In genomic region chr17:87975229-87975853, GRCm38 (mm10) we compare ENCODE assay signal across 8 mouse cellular contexts. TPM values are rescaled to one million over a fixed set of nuclear protein-coding genes. Genes with fewer than 3 reads are reported as not detected.
DNase-seq lines count a peak whose midpoint lies in the region; ATAC-seq lines count a peak whose summit lies in the region.

No protein-coding gene starts in this region.

- ATAC-seq in common myeloid progenitor, adult 5-6 weeks (replicated peaks; ENCODE audit: low read depth, poor library complexity, severe bottlenecking), result peak; percentile 34
- ATAC-seq in heart, embryonic 11.5 days (replicated peaks; ENCODE audit: insufficient number of reproducible peaks, low FRiP score, low TSS enrichment), result peak; percentile 56
- peak; percentile 65 for ATAC-seq in kidney, embryonic 14.5 days (ENCODE audit: low FRiP score, low TSS enrichment)
- ATAC-seq in lung, embryonic 16.5 days (ENCODE audit: low read depth), result peak; percentile 70

- under 1% methylated on average over 58 of the region's 68 CpGs for WGBS in heart, embryonic 11.5 days (ENCODE audit: insufficient replicate concordance)
- under 1% methylated on average over 55 of the region's 68 CpGs for WGBS in kidney, embryonic 14.5 days
- WGBS in lung, embryonic 16.5 days, result under 1% methylated on average over 58 of the region's 68 CpGs

- H3K27ac ChIP-seq in heart, embryonic 11.5 days (ENCODE audit: low read depth, low read length), result peak overlapping the region; percentile 88
- H3K27ac ChIP-seq in kidney, embryonic 14.5 days (ENCODE audit: low read depth, low read length), result peak overlapping the region; percentile 88
- H3K27ac ChIP-seq in lung, embryonic 16.5 days (ENCODE audit: low read length), result peak overlapping the region; percentile 88

- H3K9ac ChIP-seq in heart, embryonic 11.5 days (ENCODE audit: low read depth, low read length), result peak overlapping the region; percentile 81
- H3K9ac ChIP-seq in kidney, embryonic 14.5 days (ENCODE audit: low read depth, low read length), result peak overlapping the region; percentile 90
- peak overlapping the region; percentile 87 for H3K9ac ChIP-seq in lung, embryonic 16.5 days (ENCODE audit: low read length)

- peak overlapping the region; percentile 91 for H3K4me3 ChIP-seq in heart, embryonic 11.5 days (ENCODE audit: low read depth, low read length)
- H3K4me3 ChIP-seq in kidney, embryonic 14.5 days (ENCODE audit: low read length), result peak overlapping the region; percentile 86
- H3K4me3 ChIP-seq in lung, embryonic 16.5 days (ENCODE audit: low read length), result peak overlapping the region; percentile 73

- peak overlapping the region; percentile 76 for H3K4me2 ChIP-seq in heart, embryonic 11.5 days
- H3K4me2 ChIP-seq in kidney, embryonic 14.5 days (replicated peaks; ENCODE audit: low read depth, low read length), result peak overlapping the region; percentile 66
- peak overlapping the region; percentile 71 for H3K4me2 ChIP-seq in lung, embryonic 16.5 days (ENCODE audit: low read depth, low read length)

- no peaks in the 10 kb centered on the region for H3K27me3 ChIP-seq in heart, embryonic 11.5 days (ENCODE audit: control insufficient read depth, insufficient read depth, low read length)
- no peaks in the 10 kb centered on the region for H3K27me3 ChIP-seq in kidney, embryonic 14.5 days (ENCODE audit: control insufficient read depth, insufficient read depth, low read length)
- H3K27me3 ChIP-seq in lung, embryonic 16.5 days (ENCODE audit: control insufficient read depth, insufficient read depth, low read depth, low read length), result no peaks in the 10 kb centered on the region

- H3K36me3 ChIP-seq in heart, embryonic 11.5 days (ENCODE audit: control insufficient read depth, insufficient read depth, low read length), result 0 out of 2 replicates have a peak, but pooled peaks cover 3% of the 10 kb centered on the region
- H3K36me3 ChIP-seq in kidney, embryonic 14.5 days (ENCODE audit: control insufficient read depth, insufficient read depth, low read length), result peaks cover 10% of the 10 kb centered on the region; the same call in 1 of the 2 replicates
- peaks cover 5% of the 10 kb centered on the region; the same call in 1 of the 2 replicates for H3K36me3 ChIP-seq in lung, embryonic 16.5 days (ENCODE audit: control insufficient read depth, insufficient read depth, low read length)

- DNase-seq in A20 (ENCODE audit: low read depth, low spot score) (peak; percentile 78), NIH3T3 (ENCODE audit: low read depth) (peak; percentile 66)
- DNase-seq in ovary, postnatal 14 days (ENCODE audit: low spot score), result peak; percentile 49
- DNase-seq in urinary bladder, postnatal 10 days (ENCODE audit: low spot score), result peak; percentile 26

- H3K4me1 ChIP-seq in heart, embryonic 11.5 days (ENCODE audit: control insufficient read depth, insufficient read depth, low read length), result peaks cover 8% of the 10 kb centered on the region
- peaks cover 18% of the 10 kb centered on the region; the same call in 1 of the 2 replicates for H3K4me1 ChIP-seq in kidney, embryonic 14.5 days (ENCODE audit: control insufficient read depth, insufficient read depth, low read length)
- H3K4me1 ChIP-seq in lung, embryonic 16.5 days (replicated peaks; ENCODE audit: control insufficient read depth, insufficient read depth, low read length), result peaks cover 13% of the 10 kb centered on the region

- H3K9me3 ChIP-seq in heart, embryonic 11.5 days (replicated peaks; ENCODE audit: control insufficient read depth, low read length), result no peaks in the 10 kb centered on the region
- H3K9me3 ChIP-seq in kidney, embryonic 14.5 days (ENCODE audit: control insufficient read depth, low read length), result no peaks in the 10 kb centered on the region
- no peaks in the 10 kb centered on the region for H3K9me3 ChIP-seq in lung, embryonic 16.5 days (ENCODE audit: control insufficient read depth, low read length)

RNA-seq across cellular contexts. Expression of gene Msh6, which starts 0.5 kb away (rescaled TPM):
- 120 and 126 TPM in 2 replicates for total RNA-seq in common myeloid progenitor, adult 5-6 weeks (2017)
- polyA plus RNA-seq in heart, embryonic 11.5 days (2014; fragmentation: Nextera tagmentation; extraction: Ambion mirVana), result 39.2 and 47.1 TPM in 2 replicates
- polyA plus RNA-seq in kidney, embryonic 14.5 days (2014; fragmentation: Nextera tagmentation; extraction: Ambion mirVana), result 35.6 and 70.6 TPM in 2 replicates
- 43.2 and 44.8 TPM in 2 replicates for polyA plus RNA-seq in lung, embryonic 16.5 days (2015; fragmentation: Nextera tagmentation; extraction: Ambion mirVana)

RNA-seq across cellular contexts. Expression of gene Rpl36-ps4, which starts 54.6 kb away (rescaled TPM):
- not detected in 2 replicates for total RNA-seq in common myeloid progenitor, adult 5-6 weeks (2017)
- not detected in 2 replicates for polyA plus RNA-seq in heart, embryonic 11.5 days (2014; fragmentation: Nextera tagmentation; extraction: Ambion mirVana)
- polyA plus RNA-seq in kidney, embryonic 14.5 days (2014; fragmentation: Nextera tagmentation; extraction: Ambion mirVana), result not detected in 2 replicates
- not detected in 2 replicates for polyA plus RNA-seq in lung, embryonic 16.5 days (2015; fragmentation: Nextera tagmentation; extraction: Ambion mirVana)

Comparison
In these comparisons a context has a peak if more than half of its experiments do, and no peak if none do; other contexts are left out.
1. Peak in every context shown above with its lines: DNase-seq, ATAC-seq, H3K4me3 ChIP-seq and H3K27ac ChIP-seq.
2. DNase-seq: peak in every context shown above with its lines; median percentile 78 in A20; 66 in NIH3T3; 49 in ovary, postnatal 14 days; 26 in urinary bladder, postnatal 10 days.